Mouse (Mus musculus): ENCODE data around the gene Lamb3.

- TF ChIP-seq TAL1 (IDR thresholded peaks at IDR 0.05; ENCODE audit: low read length): no peak
- no peak for TF ChIP-seq GATA1 (IDR thresholded peaks at IDR 0.05; ENCODE audit: low read length)
Observed at GRCm38 (mm10) chr1:193332671-193333070, 125.2 kb downstream of the Lamb3 start.

All from erythroblast, embryonic 14.5 days (primary cell).